Mouse (Mus musculus): ENCODE results near the gene Atp6v1g2.

DNA sequence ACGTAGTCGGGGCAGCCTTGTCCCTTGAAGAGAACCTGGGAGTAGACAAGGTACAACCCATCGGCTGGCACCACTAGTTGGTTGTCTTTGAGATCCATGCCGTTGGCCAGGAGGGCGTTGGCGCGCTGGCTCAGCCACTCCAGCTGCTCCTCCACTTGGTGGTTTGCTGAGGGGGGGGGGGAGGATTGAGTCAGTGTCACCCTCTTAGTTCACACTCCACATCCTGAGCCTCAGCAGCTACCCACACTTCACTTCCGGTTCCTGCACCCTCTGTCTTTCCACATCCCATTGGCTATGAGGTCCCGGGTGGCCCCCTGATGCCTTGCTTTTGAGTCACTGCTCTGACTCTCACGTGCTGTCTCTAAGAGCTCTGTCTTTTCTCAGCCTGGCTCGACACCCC, 33.1 kb upstream of the Atp6v1g2 start:
- TF ChIP-seq CTCF (IDR thresholded peaks at IDR 0.05; ENCODE audit: low read depth, low read length) = no peak
- no peak for TF ChIP-seq POLR2A (IDR thresholded peaks at IDR 0.05; ENCODE audit: borderline replicate concordance, low read depth, low read length)

Data from bone marrow macrophage, adult 2 months (primary cell).